Mouse (Mus musculus) heart, adult 2 months (tissue): Measurements from ENCODE around the gene Exoc7. TPM values are rescaled to one million over a fixed set of nuclear protein-coding genes. Genes with fewer than 3 reads are reported as not detected.

Experiments
- DNase-seq, 2 experiments: peaks; one replicate each; pipeline ENCODE4 v3.0.0; 2021
- H3K27ac ChIP-seq: fragments of 200-600 bp; 2 replicates; pipeline ENCODE4 v1.8.1; 2022
- H3K27me3 ChIP-seq: fragments of 200-500 bp; 2 replicates; pipeline ENCODE4 v1.6.1; 2012; ENCODE audit warnings: mild to moderate bottlenecking, low read length, inconsistent platforms, mixed read lengths; ENCODE audit not compliant: control insufficient read depth, insufficient read depth
- H3K36me3 ChIP-seq: fragments of 200-500 bp; 2 replicates; pipeline ENCODE4 v1.6.1; 2012; ENCODE audit warnings: low read length, inconsistent platforms; ENCODE audit not compliant: control insufficient read depth, insufficient read depth
- H3K4me1 ChIP-seq: fragments of 200-500 bp; 2 replicates; pipeline ENCODE4 v1.6.1; 2011; ENCODE audit warnings: low read length; ENCODE audit not compliant: control insufficient read depth, insufficient read depth
- H3K4me3 ChIP-seq: fragments of 200-600 bp; 2 replicates; pipeline ENCODE4 v1.8.1; 2022
- H3K79me2 ChIP-seq: fragments of 200-500 bp; replicated peaks from 2 replicates; pipeline ENCODE4 v1.6.1; 2012; ENCODE audit warnings: mild to moderate bottlenecking, inconsistent platforms, low read length, moderate library complexity, mixed read lengths; ENCODE audit not compliant: control insufficient read depth, insufficient read depth
- H3K9ac ChIP-seq: fragments of 200-500 bp; 2 replicates; pipeline ENCODE4 v1.6.1; 2012; ENCODE audit warnings: low read depth, mild to moderate bottlenecking, control low read depth, inconsistent platforms, low read length, mixed read lengths
- CTCF ChIP-seq: fragments of 200-600 bp; IDR thresholded peaks from 2 replicates; pipeline ENCODE4 v1.8.1; 2022; ENCODE audit warnings: antibody characterized with exemption, mild to moderate bottlenecking, moderate library complexity
- EP300 ChIP-seq: fragments of 200-500 bp; IDR thresholded peaks from 2 replicates; pipeline ENCODE4 v1.6.1; 2011; ENCODE audit warnings: low read depth, low read length, control low read depth; ENCODE audit not compliant: insufficient read depth
- POLR2A ChIP-seq: fragments of 200-500 bp; IDR thresholded peaks from 2 replicates; pipeline ENCODE4 v1.6.1; 2011; ENCODE audit warnings: mild to moderate bottlenecking, low read depth, low read length, control low read depth; ENCODE audit not compliant: insufficient read depth
- WGBS: fragments of 180-500 bp; shearing (Covaris S2); methylation state at CpG from one replicate; pipeline ENCODE4 v1.1.7; 2018; 5-methylcytosine and 5-hydroxymethylcytosine counted together
- intact Hi-C: fragments of 180-260 bp; cut with DNase I; formaldehyde crosslinking; loops from one replicate; pipeline ENCODE4 v1.15.1; 2025
- polyA plus RNA-seq: library from polyadenylated mRNA; depleted of rRNA; stranded (reverse); fragments of >200 nt; gene quantifications from 2 replicates; pipeline ENCODE4 v1.2.3, GENCODE M21; 2012; rRNA removed
- total RNA-seq, 2 experiments: library from RNA; stranded (reverse); gene quantifications; 2 replicates each; pipeline ENCODE4 v1.2.3; 2021

Exoc7 gene
- total and polyA plus RNA-seq, 3 experiments = 28.0 to 44.0 (median 43.7) TPM

DNA sequence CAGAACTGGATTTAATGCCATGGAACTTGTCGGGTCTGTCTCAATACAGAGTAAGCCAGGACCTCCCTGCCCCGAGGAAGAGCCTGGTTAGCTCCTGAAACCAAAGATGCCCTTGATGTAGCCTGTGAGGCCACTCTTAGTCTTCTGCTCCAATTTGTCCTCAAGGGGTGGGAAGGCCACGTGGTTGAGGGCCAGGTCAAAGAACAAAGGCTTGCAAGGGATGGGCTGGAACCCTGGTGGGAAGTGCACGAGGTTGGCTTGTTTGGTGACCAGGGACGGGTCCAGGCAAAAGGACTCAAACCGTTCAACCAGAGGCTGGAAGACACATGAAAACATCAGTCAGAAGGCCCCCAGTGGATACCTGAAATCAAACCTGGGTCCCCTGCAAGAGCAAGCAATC is 61.4 kb downstream of the Exoc7 start:
- WGBS = 86% methylated on average over 6 of the region's 6 CpGs
- Histone ChIP-seq H3K36me3 (no peaks in the 10 kb centered on the region), H3K79me2 (no peaks in the 10 kb centered on the region), H3K4me1 (no peaks in the 10 kb centered on the region), H3K4me3 (no peak overlapping the region), H3K9ac (no peak overlapping the region), H3K27ac (no peak overlapping the region), H3K27me3 (no peaks in the 10 kb centered on the region)
- TF ChIP-seq POLR2A (no peak), CTCF (no peak), EP300 (no peak)
- no peak for DNase-seq
- intact Hi-C loops = no loop called here

GRCm38 (mm10) chr11:116244580-116244979 is 62.5 kb downstream of the Exoc7 start:
- no peak overlapping the region for H3K9ac ChIP-seq
- H3K4me3 ChIP-seq = no peak overlapping the region
- H3K79me2 ChIP-seq = no peaks in the 10 kb centered on the region
- H3K27me3 ChIP-seq = no peaks in the 10 kb centered on the region
- 82% methylated on average over 8 of the region's 8 CpGs for WGBS
- no peak for TF ChIP-seq CTCF
- TF ChIP-seq POLR2A = no peak
- TF ChIP-seq EP300 = no peak
- H3K27ac ChIP-seq = no peak overlapping the region
- no peaks in the 10 kb centered on the region for H3K36me3 ChIP-seq
- H3K4me1 ChIP-seq = no peaks in the 10 kb centered on the region
- no peak for DNase-seq
- intact Hi-C loops = no loop called here

GRCm38 (mm10) chr11:116241744-116242235 is 65.2 kb downstream of the Exoc7 start:
- TF ChIP-seq EP300 (no peak), CTCF (no peak), POLR2A (no peak)
- no peak overlapping the region for H3K27ac ChIP-seq
- no peak for DNase-seq
- H3K9ac ChIP-seq = no peak overlapping the region
- peaks cover 4% of the 10 kb centered on the region for H3K27me3 ChIP-seq
- H3K36me3 ChIP-seq = no peaks in the 10 kb centered on the region
- no peak overlapping the region for H3K4me3 ChIP-seq
- no peaks in the 10 kb centered on the region for H3K4me1 ChIP-seq
- no peaks in the 10 kb centered on the region for H3K79me2 ChIP-seq
- intact Hi-C loops = no loop called here
- 64% methylated on average over 12 of the region's 12 CpGs for WGBS

DNA sequence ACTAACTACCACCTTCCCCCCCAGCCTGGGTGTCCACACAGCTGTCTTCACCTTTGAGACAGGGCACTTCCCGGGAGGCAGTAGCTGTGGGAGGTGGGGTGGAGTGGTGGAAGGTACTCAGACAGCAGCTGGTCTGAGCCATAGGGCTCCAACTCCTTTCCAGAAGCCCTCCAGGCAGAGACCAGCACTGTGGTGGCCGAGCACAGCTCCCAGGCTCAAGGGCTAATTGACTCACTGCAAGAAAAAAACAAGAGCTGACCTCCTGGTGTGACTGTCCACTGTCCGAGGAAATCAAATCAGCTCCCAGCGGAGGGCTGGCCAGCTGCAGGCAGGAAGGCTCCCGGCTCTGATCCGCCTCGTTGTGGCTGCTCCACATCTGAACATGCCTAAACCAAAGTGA is 67.2 kb downstream of the Exoc7 start:
- Histone ChIP-seq H3K4me3 (no peak overlapping the region), H3K9ac (no peak overlapping the region), H3K79me2 (no peaks in the 10 kb centered on the region), H3K27ac (no peak overlapping the region), H3K4me1 (no peaks in the 10 kb centered on the region), H3K27me3 (peaks cover 4% of the 10 kb centered on the region), H3K36me3 (no peaks in the 10 kb centered on the region)
- intact Hi-C loops = no loop called here
- WGBS = 37% methylated on average over 7 of the region's 7 CpGs
- TF ChIP-seq POLR2A (no peak), CTCF (no peak), EP300 (no peak)
- no peak for DNase-seq

Other genes starting within 250 kb of the Exoc7 start
- gene Unc13d, start 229.3 kb downstream of the Exoc7 start, total RNA-seq = 1 to 10 TPM in 1 of 2 experiments, under 1 TPM in 1; 0.55 to 1.5 TPM
- 1.1 and 1.7 TPM in 2 replicates for gene Unc13d, start 229.3 kb downstream of the Exoc7 start, polyA plus RNA-seq
- gene Wbp2, start 220.2 kb downstream of the Exoc7 start, total RNA-seq = 100 to 1,000 TPM in 1 of 2 experiments, 10 to 100 TPM in 1; 91.0 to 108 TPM
- 151 and 176 TPM in 2 replicates for gene Wbp2, start 220.2 kb downstream of the Exoc7 start, polyA plus RNA-seq
- 10 to 100 TPM; 23.1 to 28.2 TPM for gene Trim47, start 180.0 kb downstream of the Exoc7 start, total RNA-seq
- gene Trim47, start 180.0 kb downstream of the Exoc7 start, polyA plus RNA-seq = 23.7 and 29.5 TPM in 2 replicates
- 1 to 10 TPM; 6.1 to 8.6 TPM for gene Trim65, start 176.1 kb downstream of the Exoc7 start, total RNA-seq
- 8.8 and 10.8 TPM in 2 replicates for gene Trim65, start 176.1 kb downstream of the Exoc7 start, polyA plus RNA-seq
- 10 to 100 TPM; 56.8 to 59.7 TPM for gene Mrpl38, start 168.4 kb downstream of the Exoc7 start, total RNA-seq
- gene Mrpl38, start 168.4 kb downstream of the Exoc7 start, polyA plus RNA-seq = 42.1 and 55.5 TPM in 2 replicates
- 10 to 100 TPM; 14.8 to 15.0 TPM for gene Fbf1, start 139.1 kb downstream of the Exoc7 start, total RNA-seq
- 11.8 and 17.6 TPM in 2 replicates for gene Fbf1, start 139.1 kb downstream of the Exoc7 start, polyA plus RNA-seq
- gene Ten1, start 108.4 kb downstream of the Exoc7 start, total RNA-seq = 10 to 100 TPM in 1 of 2 experiments, 1 to 10 TPM in 1; 9.1 to 12.8 TPM
- 10.2 and 17.0 TPM in 2 replicates for gene Ten1, start 108.4 kb downstream of the Exoc7 start, polyA plus RNA-seq
- gene Acox1, start 108.2 kb downstream of the Exoc7 start, total RNA-seq = 100 to 1,000 TPM; 159 to 195 TPM
- 134 and 205 TPM in 2 replicates for gene Acox1, start 108.2 kb downstream of the Exoc7 start, polyA plus RNA-seq
- gene Evpl, start 69.2 kb downstream of the Exoc7 start, total RNA-seq = under 1 TPM; 0.39 to 0.50 TPM
- gene Evpl, start 69.2 kb downstream of the Exoc7 start, polyA plus RNA-seq = 0.15 and 0.29 TPM in 2 replicates
- 10 to 100 TPM; 61.5 to 71.2 TPM for gene Srp68, start 33.0 kb downstream of the Exoc7 start, total RNA-seq
- gene Srp68, start 33.0 kb downstream of the Exoc7 start, polyA plus RNA-seq = 40.0 and 50.7 TPM in 2 replicates
- not detected for gene Galr2, start 26.3 kb downstream of the Exoc7 start, total RNA-seq
- gene Galr2, start 26.3 kb downstream of the Exoc7 start, polyA plus RNA-seq = 0.18 and 0.32 TPM in 2 replicates
- not detected for gene Foxj1, start 28.2 kb upstream of the Exoc7 start, total RNA-seq
- 5.1 TPM in 1 of 2 replicates, not detected in the other for gene Foxj1, start 28.2 kb upstream of the Exoc7 start, polyA plus RNA-seq
- gene Rnf157, start 105.8 kb upstream of the Exoc7 start, total RNA-seq = 1 to 10 TPM; 6.0 to 7.2 TPM
- 3.0 and 5.7 TPM in 2 replicates for gene Rnf157, start 105.8 kb upstream of the Exoc7 start, polyA plus RNA-seq
- 10 to 100 TPM; 29.2 to 34.1 TPM for gene Ubald2, start 126.9 kb upstream of the Exoc7 start, total RNA-seq
- gene Ubald2, start 126.9 kb upstream of the Exoc7 start, polyA plus RNA-seq = 45.5 and 80.1 TPM in 2 replicates
- not detected for gene Qrich2, start 159.0 kb upstream of the Exoc7 start, total RNA-seq
- gene Qrich2, start 159.0 kb upstream of the Exoc7 start, polyA plus RNA-seq = 0.18 and 0.23 TPM in 2 replicates
- gene Prpsap1, start 187.0 kb upstream of the Exoc7 start, total RNA-seq = 10 to 100 TPM; 28.9 to 30.0 TPM
- gene Prpsap1, start 187.0 kb upstream of the Exoc7 start, polyA plus RNA-seq = 37.3 and 39.1 TPM in 2 replicates
- gene Sphk1, start 223.7 kb upstream of the Exoc7 start, total RNA-seq = 1 to 10 TPM in 1 of 2 experiments, under 1 TPM in 1; 0.98 to 1.1 TPM
- 3.2 and 3.3 TPM in 2 replicates for gene Sphk1, start 223.7 kb upstream of the Exoc7 start, polyA plus RNA-seq